Mouse (Mus musculus): ENCODE data around the gene Gsdma. TPM values are rescaled to one million over a fixed set of nuclear protein-coding genes. Genes with fewer than 3 reads are reported as not detected.

Gsdma gene
- total RNA-seq, 2 experiments from 2014 or later = 0.33 to 0.69 TPM

DNA sequence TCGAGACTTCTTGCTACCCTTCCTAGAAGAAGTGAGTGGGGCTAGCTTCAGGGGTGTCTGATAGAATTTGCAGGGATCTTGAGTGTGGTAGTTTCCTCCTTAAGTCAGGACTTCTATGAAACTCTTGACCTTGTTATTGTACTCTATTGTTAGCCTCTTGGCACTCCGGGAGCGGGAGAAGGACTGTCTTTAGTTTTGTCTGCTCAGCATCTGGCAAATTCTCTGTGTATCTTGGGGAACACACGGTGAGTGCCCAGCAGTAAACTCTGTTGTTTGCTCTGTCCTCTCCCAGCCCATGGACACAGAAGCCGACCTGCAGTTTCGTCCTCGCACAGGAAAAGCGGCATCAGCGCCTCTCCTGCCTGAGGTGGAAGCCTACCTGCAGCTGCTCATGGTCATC lies 21.5 kb downstream of the Gsdma start:
- no peak overlapping the region for H3K27ac ChIP-seq
- intact Hi-C loops (cut with DNase I) = no loop called here
- no peak for DNase-seq
- no peak overlapping the region for H3K4me3 ChIP-seq
- TF ChIP-seq CTCF (IDR thresholded peaks at IDR 0.05) = no peak

DNA sequence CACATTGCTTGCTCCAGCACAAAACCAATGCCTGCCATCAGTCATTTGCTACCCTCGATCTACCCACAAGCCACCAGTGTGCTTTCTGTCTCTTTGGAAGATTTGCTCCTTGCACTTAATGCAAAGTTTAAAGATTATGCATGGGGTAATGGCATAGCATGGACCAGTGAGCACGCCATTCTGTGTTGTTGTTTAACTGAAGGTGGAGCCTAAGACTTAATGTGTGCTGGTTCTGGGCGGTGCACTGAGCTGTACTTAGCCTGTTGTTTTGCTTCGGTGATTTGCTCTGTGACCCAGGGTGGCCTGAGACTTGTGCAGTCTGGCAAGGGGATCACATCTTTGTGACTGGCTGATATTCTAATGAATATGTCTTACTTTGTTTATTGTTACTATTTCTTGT lies 22.8 kb downstream of the Gsdma start:
- H3K4me3 ChIP-seq = no peak overlapping the region
- no peak for DNase-seq
- TF ChIP-seq CTCF (IDR thresholded peaks at IDR 0.05) = no peak
- intact Hi-C loops (cut with DNase I) = no loop called here
- H3K27ac ChIP-seq = no peak overlapping the region

DNA sequence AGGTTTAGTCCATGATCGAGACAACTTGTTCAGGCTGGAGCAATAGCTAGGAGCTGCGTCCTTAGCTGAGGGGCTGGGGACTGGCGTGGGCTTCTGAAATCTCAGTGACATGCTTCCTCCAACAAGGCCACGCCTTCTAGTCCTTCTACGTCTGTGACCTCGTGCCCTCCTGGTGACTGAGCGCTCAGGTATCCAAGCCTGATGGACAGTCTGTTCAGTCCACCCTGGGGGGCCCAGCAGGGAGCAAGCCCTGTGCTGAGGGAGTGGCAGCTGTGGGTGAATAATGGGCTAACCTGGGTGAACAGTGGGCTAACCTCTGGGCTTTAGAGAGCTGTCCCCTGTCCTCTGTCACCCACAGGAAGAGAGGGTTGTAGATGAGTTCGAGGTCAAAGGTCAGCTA lies 23.9 kb downstream of the Gsdma start:
- no peak for TF ChIP-seq CTCF (IDR thresholded peaks at IDR 0.05)
- H3K4me3 ChIP-seq = no peak overlapping the region
- H3K27ac ChIP-seq = no peak overlapping the region
- no peak for DNase-seq
- intact Hi-C loops (cut with DNase I) = no loop called here

DNA sequence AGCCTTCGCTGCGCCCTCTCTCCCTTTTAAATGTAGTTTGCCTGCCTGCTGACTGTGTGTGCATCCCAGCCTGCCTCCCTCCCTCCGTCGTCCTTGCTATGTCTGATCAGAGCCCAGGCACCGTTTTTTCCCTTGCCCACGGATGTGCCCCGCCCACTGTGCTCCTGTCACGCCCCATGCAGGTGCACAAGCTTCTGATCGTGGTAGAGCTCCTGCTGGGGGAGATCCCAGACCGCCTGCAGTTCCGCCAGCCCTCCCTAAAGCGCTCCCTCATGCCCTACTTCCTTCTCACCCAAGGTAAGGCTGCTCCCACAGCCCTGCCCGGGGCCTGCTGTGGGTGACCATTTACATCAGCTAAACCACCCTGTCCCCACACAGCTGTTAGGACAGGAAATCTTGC lies 29.1 kb downstream of the Gsdma start:
- TF ChIP-seq CTCF (IDR thresholded peaks at IDR 0.05) = no peak
- Histone ChIP-seq H3K4me3 (no peak overlapping the region), H3K27ac (no peak overlapping the region)
- no peak for DNase-seq
- intact Hi-C loops (cut with DNase I) = no loop called here

- no peak for TF ChIP-seq CTCF (IDR thresholded peaks at IDR 0.05)
- Histone ChIP-seq H3K4me3 (no peak overlapping the region), H3K27ac (0 out of 2 replicates have a peak overlapping the region, but pooled peaks have one; percentile 3)
- DNase-seq = no peak
- intact Hi-C loops (cut with DNase I) = no loop called here
Measured at GRCm38 (mm10) chr11:98693746-98694145, 29.6 kb downstream of the Gsdma start.

DNA sequence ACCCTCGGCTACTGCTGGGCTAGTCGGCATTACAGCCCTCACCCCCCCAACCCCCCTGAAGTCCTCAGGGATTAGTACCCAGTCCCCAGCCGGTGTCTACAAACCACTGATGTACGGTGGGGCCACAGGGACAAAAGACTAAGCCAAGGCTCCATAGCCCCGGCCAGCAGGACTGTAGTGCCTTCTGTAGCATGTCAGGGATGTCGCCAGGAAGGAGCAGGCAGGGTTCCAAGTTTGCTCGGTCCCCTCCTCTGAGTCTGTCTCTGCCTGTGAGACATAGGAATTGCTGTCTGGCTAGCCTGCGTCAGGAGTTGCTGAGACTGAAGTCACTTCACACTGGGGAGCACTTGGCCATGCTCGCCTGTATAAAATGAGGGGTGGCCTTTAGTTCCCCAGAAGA lies 30.1 kb downstream of the Gsdma start:
- TF ChIP-seq CTCF (IDR thresholded peaks at IDR 0.05) = no peak
- intact Hi-C loops (cut with DNase I) = no loop called here
- no peak overlapping the region for H3K4me3 ChIP-seq

DNA sequence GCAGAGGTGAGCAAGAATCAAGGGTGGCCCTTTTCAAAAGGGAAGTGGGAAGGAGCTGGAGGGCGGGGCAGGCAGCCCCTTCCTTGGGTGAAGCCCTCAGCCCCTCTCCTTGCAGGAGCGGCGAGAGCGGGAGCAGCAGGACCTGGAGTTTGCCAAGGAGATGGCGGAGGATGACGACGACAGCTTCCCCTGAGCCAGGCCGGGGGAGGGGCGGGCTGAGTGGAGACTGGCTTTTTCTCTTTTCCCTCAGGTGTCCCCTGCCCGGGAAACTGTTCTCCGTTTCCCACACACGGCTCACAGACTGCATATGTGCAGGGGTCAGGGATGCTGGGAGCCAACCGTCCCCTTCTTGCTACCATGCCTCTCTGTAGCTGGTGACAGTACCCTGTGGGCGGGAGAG lies 31.3 kb downstream of the Gsdma start:
- intact Hi-C loops (cut with DNase I) = no loop called here
- H3K4me3 ChIP-seq = no peak overlapping the region
- H3K27ac ChIP-seq = no peak overlapping the region
- no peak for TF ChIP-seq CTCF (IDR thresholded peaks at IDR 0.05)
- no peak for DNase-seq

More for the DNA sequence above, 30.1 kb downstream of the Gsdma start:
- DNase-seq = no peak
- H3K27ac ChIP-seq = no peak overlapping the region

DNA sequence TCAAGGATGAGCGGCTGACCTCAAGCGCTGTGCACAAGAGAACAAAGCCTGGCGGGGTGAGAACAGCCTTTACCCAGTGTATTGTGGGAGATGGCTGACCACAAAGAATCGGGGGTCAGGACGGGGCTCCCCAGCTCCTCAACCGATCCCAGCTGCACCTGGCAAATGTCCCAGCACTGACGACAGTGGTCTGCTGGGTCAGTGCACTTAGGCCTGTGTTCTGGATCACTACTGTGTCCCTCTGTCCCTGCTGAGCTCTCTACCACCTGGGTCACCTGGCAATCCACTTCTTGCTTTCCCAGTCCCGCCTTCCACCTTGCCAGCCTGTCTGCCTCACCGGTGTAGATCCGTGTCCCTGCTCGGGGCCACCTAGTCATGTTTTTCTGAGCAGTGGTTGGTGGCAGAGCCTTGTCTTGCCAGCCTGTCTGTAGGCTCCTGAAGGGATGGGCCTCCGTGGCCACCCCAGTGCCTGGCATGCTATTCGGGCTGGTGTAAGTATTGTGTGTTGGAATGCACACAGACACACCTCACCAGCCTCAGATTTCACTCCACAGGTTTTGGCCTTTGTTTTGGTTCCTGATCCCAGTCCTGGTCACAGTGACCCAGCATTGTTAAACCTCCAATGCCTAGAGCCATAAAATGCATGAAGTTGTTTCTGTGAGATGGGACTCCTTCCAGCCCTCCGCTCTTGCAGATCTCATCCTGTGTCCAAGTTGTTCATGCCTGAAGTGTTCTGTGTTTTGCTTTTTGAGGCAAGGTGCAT lies 32.5 kb downstream of the Gsdma start:
- DNase-seq = peak; percentile 50
- TF ChIP-seq CTCF (IDR thresholded peaks at IDR 0.05) = no peak
- no peak overlapping the region for H3K4me3 ChIP-seq
- intact Hi-C loops (cut with DNase I) = no loop called here
- H3K27ac ChIP-seq = no peak overlapping the region

DNA sequence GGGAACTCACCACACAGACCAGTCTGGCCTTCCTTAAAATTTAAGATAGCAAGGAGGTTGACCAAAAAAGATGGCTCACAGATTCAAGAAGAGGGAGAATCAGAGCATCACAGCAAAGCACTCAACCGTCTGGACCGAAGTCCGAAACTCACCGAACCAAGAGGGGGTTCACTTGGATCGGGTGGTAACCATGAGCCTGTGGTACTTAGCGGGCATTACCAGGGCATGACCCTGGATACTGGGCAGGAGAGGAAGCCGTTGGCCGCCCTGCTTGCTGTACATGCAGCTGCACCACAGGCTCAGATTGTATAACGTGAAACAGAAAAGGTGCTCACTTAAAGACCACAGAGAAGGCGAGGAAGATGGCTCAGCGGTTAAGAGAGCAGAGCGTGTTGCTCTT lies 33.1 kb downstream of the Gsdma start:
- no peak for TF ChIP-seq CTCF (IDR thresholded peaks at IDR 0.05)
- DNase-seq = no peak
- no peak overlapping the region for H3K27ac ChIP-seq
- intact Hi-C loops (cut with DNase I) = no loop called here
- H3K4me3 ChIP-seq = no peak overlapping the region

DNA sequence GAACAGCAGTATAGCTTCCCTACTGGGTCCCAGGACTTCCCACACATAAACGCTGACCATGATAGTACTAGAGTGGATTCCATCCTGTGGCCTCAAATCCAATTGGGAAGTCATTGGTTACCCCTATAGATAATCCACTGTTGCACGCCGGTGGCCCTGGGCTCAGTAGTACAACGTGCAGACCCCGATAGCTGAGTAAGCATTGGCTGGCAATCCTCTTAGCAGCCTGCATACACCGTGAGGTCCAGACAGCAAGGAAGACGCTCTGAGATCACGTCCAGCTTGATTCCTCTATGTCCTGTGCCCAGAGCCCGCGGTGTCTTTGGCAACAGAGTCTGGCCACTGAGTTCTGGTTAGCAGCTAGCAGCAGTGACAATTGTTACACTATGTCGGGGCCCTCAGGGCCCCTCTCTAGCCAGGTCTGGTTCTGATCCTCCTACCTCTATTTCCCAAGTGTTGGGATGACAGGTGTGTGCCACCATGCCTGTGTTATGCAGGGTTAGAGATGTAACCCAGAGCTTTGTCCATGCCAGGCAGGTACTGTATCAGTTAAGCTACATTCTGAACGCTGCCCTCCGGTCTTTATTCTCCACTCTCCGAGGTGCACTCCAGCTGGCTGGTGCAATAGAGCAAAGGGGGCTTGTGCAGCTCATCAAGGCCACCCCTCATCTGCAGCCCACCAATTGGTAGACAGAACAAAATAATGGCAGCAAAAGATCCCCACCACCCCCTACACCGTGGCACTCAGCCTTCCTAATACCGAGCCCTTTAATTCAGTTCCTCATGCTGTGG lies 34.9 kb downstream of the Gsdma start:
- no peak overlapping the region for H3K27ac ChIP-seq
- TF ChIP-seq CTCF (IDR thresholded peaks at IDR 0.05) = no peak
- no peak for DNase-seq
- intact Hi-C loops (cut with DNase I) = no loop called here
- H3K4me3 ChIP-seq = no peak overlapping the region

- intact Hi-C loops (cut with DNase I) = loop anchor here (2.0 to 10.0 kb wide), 3 partner anchors 129 to 325 kb away; no protein-coding TSS in a partner anchor
- no peak overlapping the region for H3K4me3 ChIP-seq
- DNase-seq = peak; percentile 81
- no peak overlapping the region for H3K27ac ChIP-seq
- peak; percentile 91 for TF ChIP-seq CTCF (IDR thresholded peaks at IDR 0.05)
Measured at GRCm38 (mm10) chr11:98699911-98700310, 35.8 kb downstream of the Gsdma start.

DNA sequence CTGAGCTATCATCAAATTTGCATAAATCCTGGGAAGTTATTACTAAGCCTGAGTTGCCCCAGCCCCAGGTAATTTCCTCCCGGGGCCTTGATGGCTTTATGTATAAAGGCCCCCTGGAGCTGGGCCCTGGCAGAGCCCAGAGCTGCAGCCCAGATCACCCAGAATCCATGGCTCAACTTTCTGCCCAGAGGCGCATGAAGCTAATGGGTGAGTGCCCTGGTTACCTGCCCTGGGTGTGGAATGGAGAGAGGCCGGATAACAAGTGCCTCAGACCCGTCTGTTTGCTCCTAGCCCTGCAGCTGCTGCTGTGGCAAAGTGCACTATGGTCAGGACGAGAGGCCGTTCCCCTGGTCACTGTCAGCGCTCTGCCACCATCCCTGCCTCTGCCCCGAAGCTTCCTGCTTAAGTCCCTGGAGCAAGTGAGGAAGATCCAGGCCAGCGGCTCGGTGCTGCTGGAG lies 37.1 kb downstream of the Gsdma start, which contains the start of gene Csf3:
TSS of gene Csf3 (plus strand) at position 51 of the 458 bp plus-strand sequence.
- H3K4me3 ChIP-seq = no peak within 1 kb of the TSS
- intact Hi-C loops (cut with DNase I) = loop anchor here (2.0 to 10.0 kb wide), 3 partner anchors 128 to 326 kb away; no protein-coding TSS in a partner anchor
- H3K27ac ChIP-seq = no peak within 1 kb of the TSS
- DNase-seq = no peak
- no peak for TF ChIP-seq CTCF (IDR thresholded peaks at IDR 0.05)

GRCm38 (mm10) chr11:98702323-98702722 lies 38.2 kb downstream of the Gsdma start:
- no peak for TF ChIP-seq CTCF (IDR thresholded peaks at IDR 0.05)
- intact Hi-C loops (cut with DNase I) = loop anchor here (5.0 to 10.0 kb wide), 2 partner anchors 210 to 328 kb away; no protein-coding TSS in a partner anchor
- DNase-seq = no peak
- no peak overlapping the region for H3K4me3 ChIP-seq
- H3K27ac ChIP-seq = no peak overlapping the region

Data from gastrocnemius, adult 2 months (tissue).